Mouse (Mus musculus) CD4-positive, CD25-positive, alpha-beta regulatory T cell, adult 4 months (primary cell): ENCODE data around the gene Bco1. TPM values are rescaled to one million over a fixed set of nuclear protein-coding genes. Genes with fewer than 3 reads are reported as not detected.

ENCODE experiments used
- ATAC-seq: one replicate; pipeline ENCODE4 v1.8.0; 2017
- polyA plus RNA-seq, 2 experiments: library from polyadenylated mRNA; unstranded; fragments of 100-300 nt; shearing (Covaris generic); gene quantifications; one replicate each; pipeline ENCODE4 v1.2.1; 2017

Bco1 gene
- polyA plus RNA-seq, 2 experiments from 2014 or later, result not detected

GRCm38 (mm10) chr8:117094053-117094452 lies 1.6 kb upstream of the Bco1 start:
- ATAC-seq, result no peak

GRCm38 (mm10) chr8:117097051-117097563 lies 1.5 kb downstream of the Bco1 start:
- ATAC-seq, result no peak

- ATAC-seq, result no peak
Observed at GRCm38 (mm10) chr8:117097564-117098191, 2.0 kb downstream of the Bco1 start.

GRCm38 (mm10) chr8:117107533-117107932 lies 11.9 kb downstream of the Bco1 start:
- ATAC-seq, result peak; percentile 85

- ATAC-seq, result no peak
Observed at GRCm38 (mm10) chr8:117109018-117109711, 13.5 kb downstream of the Bco1 start.

- peak; percentile 49 for ATAC-seq
Observed at GRCm38 (mm10) chr8:117109801-117110390, 14.2 kb downstream of the Bco1 start.

- ATAC-seq, result no peak
Observed at GRCm38 (mm10) chr8:117111641-117112040, 16.0 kb downstream of the Bco1 start.

DNA sequence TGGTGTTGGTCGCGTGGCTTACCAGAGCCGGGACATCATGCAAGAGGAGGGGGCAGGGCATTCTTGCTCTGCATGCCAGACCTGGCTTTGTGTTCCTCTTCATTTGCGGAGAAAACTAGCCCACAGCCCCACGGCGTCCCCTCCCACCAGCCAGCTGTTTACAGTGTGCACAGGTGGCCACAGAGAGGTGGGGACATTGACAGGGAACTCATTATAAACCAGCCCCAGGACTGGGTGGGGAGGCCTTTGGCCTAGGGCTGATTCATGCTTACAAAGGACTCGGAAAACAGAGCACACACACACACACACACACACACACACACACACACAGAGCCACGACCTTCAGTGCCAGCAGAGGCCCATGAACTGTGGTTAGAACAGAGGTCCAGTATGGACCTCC lies 16.6 kb downstream of the Bco1 start:
- ATAC-seq, result no peak

DNA sequence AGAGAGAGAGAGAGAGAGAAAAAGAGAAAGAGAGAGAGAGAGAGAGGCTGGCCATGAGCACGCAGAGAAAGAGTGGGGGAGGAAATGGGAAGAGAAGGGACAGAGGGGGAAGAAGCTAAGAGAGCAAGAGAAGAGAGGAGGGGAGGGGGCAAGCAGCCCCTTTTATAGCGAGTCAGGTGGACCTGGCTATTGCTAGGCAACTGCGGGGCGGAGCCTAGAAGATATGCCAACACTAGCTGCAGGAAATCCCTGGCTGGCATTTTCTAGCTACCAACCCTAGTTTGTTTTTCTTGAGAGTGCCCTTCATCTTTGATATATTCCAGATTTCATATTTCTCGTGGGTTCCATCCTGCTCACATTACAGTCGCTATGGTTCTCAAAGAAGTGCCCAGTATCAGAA lies 19.4 kb downstream of the Bco1 start:
- no peak for ATAC-seq

DNA sequence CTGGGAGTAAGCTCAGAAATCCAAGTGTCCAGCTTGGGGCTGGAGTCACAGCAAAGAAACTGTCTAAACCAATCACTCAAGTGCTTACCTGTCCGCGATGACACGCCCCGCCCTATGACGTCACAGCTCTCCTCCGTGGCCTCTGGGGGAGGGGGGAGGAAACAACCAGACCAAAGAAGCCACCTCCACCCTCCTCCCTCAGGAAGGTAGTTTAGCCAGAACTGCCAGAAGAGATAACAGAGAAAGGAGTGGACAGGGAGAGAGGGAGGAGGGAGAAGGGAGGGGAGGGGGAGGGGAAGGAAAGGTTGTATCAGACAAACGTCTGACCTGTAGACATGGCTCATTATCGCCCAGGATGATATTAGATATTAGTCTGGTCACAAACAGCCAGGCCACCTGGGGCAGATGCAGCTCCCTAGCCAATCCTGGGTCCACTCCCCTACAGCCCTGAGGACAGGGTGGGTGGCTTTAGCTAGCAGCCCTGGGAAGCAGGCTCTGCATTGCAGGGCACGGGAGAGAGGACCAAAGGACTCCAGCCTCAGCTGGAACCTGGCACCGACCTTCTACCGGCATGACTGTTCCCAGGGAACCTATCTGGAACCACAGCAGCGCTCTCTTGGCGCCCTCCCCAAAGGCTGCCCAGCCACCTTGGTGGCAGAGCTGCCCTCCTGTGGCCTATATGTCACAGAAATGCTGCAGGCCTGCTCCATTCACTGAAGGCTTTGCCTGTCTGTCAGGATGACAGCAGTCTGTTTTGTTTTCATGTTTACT lies 20.2 kb downstream of the Bco1 start:
- ATAC-seq, result no peak

DNA sequence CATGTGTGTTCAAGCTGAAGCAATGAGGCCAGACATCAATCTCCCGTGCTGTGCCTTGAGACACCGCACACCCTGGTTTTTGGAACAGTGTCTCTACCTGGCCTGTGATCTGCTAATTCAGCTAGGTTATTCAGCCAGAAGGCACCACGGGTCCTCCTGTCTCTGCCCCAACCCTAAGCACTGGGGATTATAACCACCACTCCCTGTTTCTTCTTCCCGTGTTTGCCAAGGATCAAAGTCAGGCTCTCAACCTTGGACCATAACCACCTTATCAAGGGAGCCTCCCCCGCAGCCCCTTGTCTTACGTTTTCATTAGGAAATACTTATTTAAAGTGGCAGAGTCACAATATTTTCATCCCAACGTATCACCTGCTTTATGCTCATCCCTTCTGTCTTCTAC lies 20.9 kb downstream of the Bco1 start:
- ATAC-seq, result no peak

GRCm38 (mm10) chr8:117118409-117118808 lies 22.8 kb downstream of the Bco1 start:
- no peak for ATAC-seq

- no peak for ATAC-seq
Observed at GRCm38 (mm10) chr8:117121277-117121676, 25.6 kb downstream of the Bco1 start.

DNA sequence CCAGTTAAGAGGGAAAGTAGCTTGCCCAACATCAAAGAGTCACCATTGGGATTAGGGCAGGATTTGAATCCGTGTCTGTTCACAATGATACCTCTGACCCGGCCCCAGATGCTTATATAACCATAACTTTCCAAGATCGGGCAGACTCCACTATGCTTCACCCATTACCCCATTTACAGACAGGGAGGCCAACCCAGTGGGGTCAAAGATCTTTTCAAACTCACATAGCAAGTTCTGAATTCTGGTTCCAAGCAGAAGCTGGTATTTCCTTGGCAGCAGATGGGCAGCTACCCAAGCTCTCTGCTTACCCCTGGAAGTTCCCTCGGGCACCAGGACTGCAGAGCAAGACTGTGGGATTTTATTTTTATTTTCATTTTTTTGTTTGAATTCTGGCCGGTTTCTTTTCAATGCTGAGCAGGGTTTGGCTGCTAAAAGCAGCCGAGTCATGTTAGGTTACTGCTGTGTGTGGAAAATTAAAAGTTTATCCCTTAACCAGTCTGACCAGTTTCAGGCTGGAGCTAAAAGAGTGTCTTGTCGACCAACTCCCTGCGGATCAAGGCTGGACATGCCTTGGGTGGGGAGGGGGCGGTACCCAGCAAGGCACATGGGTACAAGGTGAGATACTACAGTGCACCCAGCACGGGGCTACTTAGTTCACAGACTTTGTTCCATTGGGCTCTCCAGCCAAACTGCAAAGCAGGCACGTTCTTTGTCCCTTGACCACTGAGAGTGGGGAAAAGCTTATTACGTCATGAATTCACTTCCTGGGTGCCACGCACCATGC lies 28.4 kb downstream of the Bco1 start:
- no peak for ATAC-seq

- no peak for ATAC-seq
Observed at GRCm38 (mm10) chr8:117125854-117126253, 30.2 kb downstream of the Bco1 start.

DNA sequence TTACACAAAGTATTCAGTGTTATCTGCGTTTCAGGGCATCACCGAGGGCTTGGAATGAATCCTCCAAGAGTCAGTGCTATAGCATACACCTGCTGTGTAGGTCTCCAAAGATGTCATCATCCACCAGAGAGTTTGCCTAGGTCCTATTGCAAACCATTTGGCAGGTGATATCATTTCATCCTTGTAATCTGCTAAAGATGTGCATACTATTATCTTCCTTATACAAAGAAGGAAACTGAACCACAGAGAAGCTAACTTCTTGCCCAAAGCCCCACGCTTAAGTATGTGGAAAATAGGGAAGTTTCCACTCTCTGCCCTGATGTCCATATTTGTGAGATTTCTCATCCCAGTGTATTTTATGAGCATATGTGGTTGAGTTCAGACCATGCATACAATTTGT lies 30.8 kb downstream of the Bco1 start:
- no peak for ATAC-seq

GRCm38 (mm10) chr8:117127063-117127462 lies 31.4 kb downstream of the Bco1 start:
- ATAC-seq, result no peak

GRCm38 (mm10) chr8:117133702-117134101 lies 38.0 kb downstream of the Bco1 start:
- ATAC-seq, result no peak

- ATAC-seq, result no peak
Observed at GRCm38 (mm10) chr8:117136351-117136750, 40.7 kb downstream of the Bco1 start.

- ATAC-seq, result no peak
Observed at GRCm38 (mm10) chr8:117136763-117137162, 41.1 kb downstream of the Bco1 start.

GRCm38 (mm10) chr8:117137357-117137756 lies 41.7 kb downstream of the Bco1 start:
- ATAC-seq, result no peak

GRCm38 (mm10) chr8:117148520-117148919 lies 52.9 kb downstream of the Bco1 start:
- ATAC-seq, result no peak
